Mouse (Mus musculus): ENCODE results near the gene Thap3.
"Not testable (repeated sequence)": the region's sequence is repeated elsewhere in the genome, so short reads cannot be mapped to it uniquely, and the experiment has no call there.

The Thap3 gene

DNA sequence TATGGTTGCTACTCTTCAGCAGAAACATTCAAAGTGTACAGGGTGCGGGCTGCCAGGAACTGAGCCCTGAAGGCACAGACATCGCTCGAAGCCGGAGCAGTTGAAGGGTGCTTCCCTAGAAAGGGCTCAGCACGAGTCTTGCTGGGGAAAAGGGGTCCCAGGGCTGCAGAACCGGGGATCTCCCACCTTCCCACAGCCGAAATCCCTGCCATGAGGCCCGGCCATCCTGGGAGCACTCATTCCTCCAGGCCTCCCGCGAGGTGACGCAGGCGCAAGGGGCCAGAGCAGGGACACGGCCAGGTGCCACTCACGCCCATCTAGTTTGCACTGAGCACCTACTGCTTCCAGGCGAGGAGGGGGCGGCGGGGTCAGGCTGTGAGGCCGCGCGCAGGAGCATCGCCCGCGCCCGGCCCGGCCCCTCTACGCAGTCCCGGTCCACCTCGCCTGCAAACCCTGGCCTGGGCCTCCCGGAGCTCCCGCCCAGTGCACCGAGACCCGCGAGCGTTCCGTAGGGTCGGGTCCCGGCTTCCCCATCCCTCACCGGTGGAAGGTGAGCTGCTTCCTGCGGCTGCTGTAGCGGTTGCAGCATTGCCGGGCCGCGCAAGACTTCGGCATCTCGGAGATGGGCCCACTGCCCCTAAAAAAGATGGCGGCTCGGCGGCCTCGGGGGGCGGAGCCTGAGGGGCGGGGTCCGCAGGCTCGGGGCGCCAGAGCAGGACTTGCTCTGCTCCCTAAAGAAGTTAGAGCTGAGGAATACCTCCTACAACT lies at the start of gene Thap3:
TSS of gene Thap3 (minus strand) at position 656 of the 768 bp plus-strand sequence.
- DNase-seq (ENCODE audit: extremely low read depth, low read depth, low spot score): no peak

DNA sequence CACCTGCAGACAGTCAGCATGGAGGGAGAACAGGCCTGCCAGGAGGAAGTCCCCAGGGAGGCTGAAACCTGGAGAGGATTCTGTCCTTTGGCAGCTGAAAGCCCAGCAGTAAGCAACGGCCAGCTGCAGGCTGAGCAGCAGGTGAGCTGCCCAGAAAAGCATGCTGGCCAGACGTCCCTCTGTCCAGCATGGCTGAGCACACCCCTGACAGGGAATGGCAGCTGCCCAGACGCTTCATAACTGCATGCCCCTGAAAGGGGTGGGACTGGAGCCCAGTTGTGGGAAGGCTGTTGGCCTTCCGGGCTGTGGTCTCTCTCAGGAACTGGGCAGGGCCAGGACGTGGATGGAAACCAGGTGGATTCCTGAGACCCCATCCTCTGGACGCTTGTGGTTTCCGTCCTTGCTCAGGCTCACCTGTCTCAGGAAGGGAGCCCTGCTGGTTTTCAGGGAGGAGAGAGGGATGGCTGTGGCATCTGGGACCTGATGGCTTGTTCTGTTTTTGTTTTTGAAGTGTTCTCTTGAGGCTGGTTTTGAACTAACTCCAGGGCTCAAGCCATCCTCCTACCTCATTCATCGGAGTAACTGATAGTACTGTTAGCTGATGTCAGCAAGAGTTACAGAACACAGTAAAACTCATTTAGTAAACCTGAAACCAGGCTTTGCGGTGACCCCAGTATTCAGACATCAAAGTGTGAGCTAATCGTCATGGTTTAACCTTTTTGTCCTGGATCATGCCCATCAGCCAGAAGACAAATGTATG lies 49.6 kb upstream of the Thap3 start, which contains the start of gene Tas1r1:
TSS of gene Tas1r1 (minus strand) at position 344 of the 760 bp plus-strand sequence.
- DNase-seq (ENCODE audit: extremely low read depth, low read depth, low spot score): no peak

DNA sequence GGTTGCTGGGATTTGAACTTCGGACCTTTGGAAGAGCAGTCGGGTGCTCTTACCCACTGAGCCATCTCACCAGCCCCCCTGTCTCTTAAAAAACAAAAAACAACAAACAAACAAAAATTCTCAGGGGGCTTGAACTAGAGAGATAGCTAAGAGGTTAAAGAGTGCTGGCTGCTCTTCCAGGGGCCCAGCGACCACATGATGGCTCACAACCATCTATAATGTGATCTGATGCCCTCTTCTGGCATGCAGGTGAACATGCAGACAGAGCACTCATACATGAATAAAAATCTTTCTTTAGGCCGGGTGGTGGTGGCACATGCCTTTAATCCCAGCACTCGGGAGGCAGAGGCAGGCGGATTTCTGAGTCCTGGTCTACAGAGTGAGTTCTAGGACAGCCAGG lies 47.7 kb upstream of the Thap3 start:
- not testable (repeated sequence) for DNase-seq (ENCODE audit: extremely low read depth, low read depth, low spot score)

DNA sequence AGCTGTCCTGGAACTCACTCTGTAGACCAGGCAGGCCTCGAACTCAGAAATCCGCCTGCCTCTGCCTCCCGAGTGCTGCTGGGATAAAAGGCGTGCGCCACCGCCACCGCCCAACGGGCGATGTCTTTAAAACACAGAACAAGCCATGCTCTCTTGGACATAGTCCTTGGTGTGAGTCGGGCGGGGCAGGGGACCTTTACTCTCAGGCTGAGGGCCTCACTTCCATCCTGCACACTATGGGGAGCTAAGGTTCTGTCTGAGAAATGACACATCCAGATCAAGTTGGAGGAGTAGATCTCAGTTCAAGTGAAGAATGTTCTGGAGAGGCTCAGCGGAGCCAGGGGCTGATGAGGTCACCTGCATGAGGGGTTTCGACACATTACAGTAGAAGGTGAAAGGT lies 44.1 kb upstream of the Thap3 start:
- no peak for DNase-seq (ENCODE audit: extremely low read depth, low read depth, low spot score)

DNA sequence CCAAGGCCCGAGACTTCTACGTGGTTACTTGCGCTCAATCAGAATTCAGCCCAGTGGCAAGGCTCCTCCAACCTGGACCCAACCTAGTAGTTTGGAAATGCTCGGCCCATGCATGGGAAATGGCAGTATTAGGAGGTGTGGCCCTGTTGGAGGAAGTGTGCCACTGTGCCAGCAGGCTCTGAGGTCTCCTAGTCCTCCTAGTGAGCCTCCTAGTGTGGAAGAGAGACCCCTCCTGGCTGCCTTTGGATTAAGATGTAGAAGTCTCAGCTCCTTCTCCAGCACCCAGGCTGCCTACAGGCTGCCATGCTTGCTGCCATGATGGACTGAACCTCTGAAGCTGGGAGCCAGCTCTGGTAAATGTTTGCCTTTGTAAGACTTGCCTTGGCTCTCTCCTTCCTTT lies 41.2 kb upstream of the Thap3 start:
- DNase-seq (ENCODE audit: extremely low read depth, low read depth, low spot score): no peak

DNA sequence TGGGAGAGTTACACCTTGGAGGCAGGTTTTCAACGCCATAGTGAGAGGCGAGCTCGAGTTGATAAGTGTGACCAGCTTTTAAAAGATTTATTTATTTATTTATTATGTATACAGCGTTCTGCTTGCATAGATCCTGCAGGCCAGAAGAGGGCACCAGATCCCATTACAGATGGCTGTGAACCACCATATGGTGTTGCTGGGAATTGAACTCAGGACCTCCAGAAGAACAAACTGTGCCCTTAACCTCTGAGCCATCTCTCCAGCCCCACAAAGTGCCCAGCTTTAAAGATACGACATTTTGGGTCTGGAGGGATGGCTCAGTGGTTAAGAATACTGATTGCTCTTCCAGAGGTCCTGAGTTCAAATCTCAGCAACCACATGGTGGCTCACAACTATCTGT lies 40.3 kb upstream of the Thap3 start:
- no peak for DNase-seq (ENCODE audit: extremely low read depth, low read depth, low spot score)

DNA sequence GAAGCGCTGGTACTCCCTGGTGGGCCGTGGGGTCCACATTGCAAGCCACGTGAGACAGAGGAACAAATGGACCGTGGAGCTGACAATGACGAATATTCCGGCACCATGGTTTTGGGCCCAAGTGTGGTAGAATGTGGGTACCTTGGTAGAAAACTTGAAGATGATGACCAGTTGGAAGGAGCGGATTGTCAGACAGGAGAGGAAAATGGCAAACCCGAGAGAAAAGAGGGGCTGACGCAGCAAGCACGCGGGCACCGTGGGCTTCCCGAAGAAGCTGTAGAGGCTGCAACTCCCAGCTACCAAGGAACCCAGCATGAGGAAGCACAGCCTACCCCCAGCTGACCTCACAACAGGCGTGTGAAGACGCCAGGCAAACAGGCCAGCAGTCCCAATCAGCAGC lies 39.7 kb upstream of the Thap3 start:
- no peak for DNase-seq (ENCODE audit: extremely low read depth, low read depth, low spot score)

DNA sequence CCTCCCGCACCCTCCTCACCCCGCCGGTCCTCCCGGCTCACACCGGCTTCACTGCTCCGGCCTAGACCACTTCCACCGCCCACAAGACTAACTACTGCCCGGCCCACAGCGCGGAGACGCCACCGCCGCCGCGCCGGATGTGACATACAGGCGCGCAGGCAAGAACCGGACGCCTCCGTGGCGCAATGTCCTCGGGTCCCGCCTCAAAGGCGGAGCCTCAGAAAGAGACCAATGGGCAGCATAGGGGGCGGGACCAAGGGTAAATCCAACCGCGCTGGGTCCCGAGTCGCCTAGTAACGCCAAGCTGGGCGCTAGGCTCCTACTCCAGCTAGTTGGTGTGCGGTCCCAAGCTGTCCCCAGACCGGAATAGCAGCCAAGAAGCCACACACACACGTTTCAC lies 38.7 kb upstream of the Thap3 start, which contains the start of gene Zbtb48:
TSS of gene Zbtb48 (minus strand) at position 148 of the 400 bp plus-strand sequence.
- peak; percentile 61 for DNase-seq (ENCODE audit: extremely low read depth, low read depth, low spot score)

DNA sequence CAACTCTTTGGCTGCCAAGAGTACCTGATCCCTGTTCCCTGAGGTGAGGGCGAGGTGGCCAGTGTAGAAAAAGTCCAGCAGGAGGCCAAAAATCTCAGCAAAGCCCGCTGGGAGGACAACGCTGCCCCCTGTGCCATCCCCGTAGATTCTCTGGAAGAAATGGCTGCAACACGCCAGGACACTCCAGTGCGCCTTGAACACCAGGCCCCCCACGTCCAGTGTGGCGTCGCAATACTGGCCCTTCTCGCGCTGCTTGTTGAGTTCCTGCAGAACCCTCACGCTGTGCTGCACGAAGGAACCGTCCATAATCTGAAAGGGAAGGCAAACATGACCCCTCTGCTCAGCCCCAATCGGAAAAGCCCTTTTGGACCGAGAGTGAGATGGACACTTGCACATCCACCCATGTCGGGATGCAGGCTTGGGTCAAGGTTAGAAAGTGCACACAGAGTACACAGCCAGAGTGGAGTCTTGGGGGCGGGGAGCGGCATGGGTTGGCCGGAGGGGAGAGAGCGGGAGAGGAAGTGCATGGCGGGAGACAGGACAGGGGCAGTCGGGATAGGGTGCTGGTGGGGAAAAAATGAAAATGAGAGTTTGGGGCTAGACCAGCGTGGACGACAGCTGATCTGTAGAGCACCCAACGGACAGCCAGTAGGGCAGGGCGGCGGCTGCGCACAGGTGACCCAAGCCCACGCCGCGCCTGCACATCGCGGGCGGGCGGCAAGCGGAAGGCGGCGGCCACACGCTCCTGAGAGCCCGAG lies 38.1 kb upstream of the Thap3 start:
- no peak for DNase-seq (ENCODE audit: extremely low read depth, low read depth, low spot score)

DNA sequence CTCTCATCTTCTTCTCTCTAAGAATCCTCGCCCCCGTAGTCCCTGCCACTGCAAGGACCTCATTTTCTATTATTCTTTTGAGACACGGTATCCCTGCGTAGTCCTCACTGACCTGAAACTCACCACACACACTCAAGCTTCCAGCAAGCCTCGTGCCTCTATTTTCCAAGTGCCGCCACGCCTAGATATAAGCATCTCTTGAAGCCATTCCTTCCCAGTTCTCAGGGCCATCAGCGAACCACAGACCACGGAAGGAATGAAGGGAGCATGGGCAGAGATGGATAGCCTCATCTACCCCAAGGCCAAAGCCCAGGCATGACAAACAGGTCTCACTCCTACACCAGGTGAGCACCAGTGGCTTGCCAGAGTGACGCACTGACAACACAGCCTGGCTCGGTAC lies 35.7 kb upstream of the Thap3 start:
- no peak for DNase-seq (ENCODE audit: extremely low read depth, low read depth, low spot score)

DNA sequence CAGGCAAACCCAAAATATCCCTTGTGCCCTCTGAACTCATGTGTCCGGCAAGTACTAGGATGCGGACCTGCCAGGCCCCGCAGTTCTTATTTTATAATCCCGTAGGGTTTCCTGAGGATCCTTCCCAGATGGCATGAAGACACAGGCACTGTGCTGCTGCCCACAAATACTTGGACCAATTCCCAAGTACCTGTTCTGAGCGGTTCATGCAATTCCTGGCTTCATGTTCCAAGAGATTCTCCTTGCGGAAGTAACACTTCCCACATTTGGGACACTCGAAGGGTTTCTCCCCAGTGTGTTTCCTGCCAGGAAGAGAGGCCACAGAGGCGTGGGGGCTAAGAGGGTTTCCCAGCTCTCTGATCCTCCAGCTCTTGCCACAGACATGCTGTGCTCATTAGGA lies 33.7 kb upstream of the Thap3 start:
- DNase-seq (ENCODE audit: extremely low read depth, low read depth, low spot score): no peak

DNA sequence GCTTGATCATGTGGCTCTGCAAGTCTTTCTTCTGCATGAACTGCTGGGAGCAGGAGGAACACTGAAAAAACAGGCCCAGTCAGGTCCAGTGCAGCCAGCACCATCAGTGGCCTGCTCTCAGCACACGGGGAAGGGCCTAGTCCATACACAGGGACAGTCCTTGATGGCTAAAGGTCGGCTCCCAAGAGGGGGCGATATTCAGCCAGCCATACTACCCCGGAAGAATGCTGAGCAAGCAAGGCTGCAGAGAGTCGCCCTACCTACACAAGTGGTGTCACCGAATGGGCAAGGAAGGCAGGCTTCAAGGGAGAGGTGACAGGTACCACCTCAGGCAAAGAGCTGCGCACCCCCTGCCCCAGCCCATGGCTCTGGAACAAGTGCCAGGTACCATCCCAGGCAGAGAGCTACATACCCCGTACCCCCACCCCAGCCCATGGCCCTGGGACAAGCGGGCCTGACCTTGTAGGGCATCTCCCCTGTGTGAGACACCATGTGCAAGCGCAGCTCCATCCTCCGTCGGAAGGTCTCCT lies 32.8 kb upstream of the Thap3 start:
- DNase-seq (ENCODE audit: extremely low read depth, low read depth, low spot score): no peak

DNA sequence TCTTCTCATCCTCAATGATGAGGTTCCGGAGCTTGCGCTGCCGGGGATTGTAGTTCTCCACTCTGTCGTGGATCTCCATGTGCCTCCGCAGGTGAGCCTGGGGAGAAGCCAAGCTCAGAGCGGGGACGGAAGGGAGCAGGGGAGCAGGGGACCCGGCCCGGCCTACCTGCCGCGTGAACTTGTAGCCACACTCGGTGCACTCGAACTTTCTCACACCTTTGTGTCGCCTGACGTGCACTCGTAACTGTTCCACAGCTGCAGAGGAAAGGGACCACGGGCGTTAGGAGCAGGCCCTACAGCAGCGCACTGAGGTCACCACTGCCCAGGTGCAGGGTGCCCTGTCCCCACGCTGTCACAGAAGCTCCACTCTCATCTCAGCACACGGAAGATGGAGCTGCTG lies 31.2 kb upstream of the Thap3 start:
- DNase-seq (ENCODE audit: extremely low read depth, low read depth, low spot score): no peak

DNA sequence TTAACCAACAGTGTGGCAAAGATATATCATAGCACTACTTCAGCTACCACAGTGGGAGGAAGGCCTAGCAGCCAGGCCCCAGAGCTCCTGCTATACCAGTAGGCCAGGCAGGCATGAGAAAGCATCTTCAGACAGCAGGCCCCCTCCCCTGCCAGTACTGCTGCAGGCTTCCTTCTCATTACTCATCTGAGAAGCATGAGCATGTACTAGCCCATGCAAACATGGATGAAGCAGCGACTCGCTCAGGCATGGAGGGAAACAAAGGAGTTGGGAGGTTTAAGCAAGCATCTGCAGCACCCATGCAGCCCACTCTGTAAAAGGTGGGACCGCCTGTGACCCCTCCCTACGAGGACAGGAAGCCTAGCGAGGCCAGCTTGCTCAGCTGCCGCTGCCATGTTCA lies 30.3 kb upstream of the Thap3 start:
- DNase-seq (ENCODE audit: extremely low read depth, low read depth, low spot score): no peak

DNA sequence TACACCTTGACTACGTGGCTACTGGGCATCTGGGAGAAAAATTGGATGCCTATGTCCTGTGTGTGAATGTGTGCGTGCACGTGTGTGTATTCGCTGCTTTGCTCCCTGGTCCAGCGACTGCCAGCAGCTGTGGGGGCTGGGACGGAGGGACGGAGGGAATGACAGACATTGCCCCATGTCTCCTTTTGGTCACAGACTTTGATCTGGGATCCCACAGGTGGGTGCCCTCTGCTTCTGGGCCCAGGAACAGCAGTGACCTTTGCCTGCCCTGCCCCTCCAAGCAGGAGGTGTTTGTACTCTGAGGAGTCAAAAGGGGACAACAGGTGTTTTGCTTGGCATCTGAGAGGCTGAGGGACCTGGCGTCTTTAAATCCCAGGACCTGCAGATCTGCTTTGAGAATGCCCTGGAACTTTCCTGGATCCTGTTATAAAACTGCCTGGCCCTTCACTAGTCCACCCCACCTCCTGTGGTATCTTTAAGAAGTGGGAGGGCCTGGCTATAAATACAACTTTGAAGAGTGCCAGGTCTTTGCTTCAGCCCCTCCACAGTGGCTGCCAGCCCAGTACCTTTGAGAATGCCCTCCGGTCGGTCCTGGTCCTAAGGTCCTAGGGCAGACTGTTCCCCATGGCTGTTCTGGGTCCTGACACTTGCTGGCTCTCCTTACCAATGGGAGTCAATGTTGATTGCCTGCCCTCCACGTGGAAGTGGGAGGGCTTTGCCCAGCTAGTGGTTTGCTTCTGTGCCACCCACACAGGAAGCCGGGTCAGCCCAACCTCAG lies 24.4 kb upstream of the Thap3 start:
- DNase-seq (ENCODE audit: extremely low read depth, low read depth, low spot score): no peak

DNA sequence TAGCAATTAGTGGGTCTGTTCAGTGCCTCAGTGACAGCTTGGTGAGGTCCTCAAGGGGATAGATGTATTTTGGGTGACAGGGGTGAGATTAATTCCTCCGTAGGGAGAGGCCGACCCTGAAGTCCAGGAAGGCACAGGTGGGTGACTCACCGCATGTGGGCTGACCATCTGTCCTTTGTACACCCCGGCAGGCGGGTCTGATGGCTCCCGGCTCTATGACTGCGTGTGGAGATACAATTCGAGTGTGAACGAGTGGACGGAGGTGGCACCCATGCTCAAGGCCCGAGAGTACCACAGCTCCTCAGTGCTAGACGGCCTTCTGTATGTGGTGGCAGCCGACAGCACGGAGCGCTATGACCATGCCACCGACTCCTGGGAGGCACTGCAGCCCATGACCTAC lies 23.3 kb upstream of the Thap3 start:
- DNase-seq (ENCODE audit: extremely low read depth, low read depth, low spot score): no peak

DNA sequence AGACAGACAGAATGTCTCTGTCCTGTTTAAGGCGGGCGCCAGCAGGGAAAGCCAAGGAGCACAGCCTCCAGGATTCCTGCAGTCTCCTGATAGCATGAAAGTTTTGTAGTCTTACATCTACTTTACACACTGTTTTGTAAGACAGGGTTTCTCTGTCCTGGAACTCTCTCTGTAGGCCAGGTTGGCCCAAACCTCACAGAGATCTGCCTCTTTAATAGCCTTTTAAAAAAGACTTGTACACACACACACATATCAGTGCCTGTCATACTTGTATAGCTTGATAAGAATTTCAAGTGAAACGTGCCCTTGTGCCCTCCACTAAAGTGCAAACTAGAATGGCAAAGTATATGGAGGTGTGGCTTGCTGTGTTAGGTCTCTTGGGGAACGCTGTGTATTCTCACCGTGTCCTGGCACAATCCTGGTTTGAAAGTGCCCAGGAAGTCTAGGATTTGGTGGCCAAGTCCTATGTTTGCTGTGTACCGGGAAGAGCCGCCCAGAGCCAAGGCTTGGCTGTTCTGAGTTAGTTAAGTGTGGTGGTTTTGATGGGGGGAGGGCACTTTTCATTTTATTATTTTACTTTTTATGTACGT lies 22.5 kb upstream of the Thap3 start:
- no peak for DNase-seq (ENCODE audit: extremely low read depth, low read depth, low spot score)

DNA sequence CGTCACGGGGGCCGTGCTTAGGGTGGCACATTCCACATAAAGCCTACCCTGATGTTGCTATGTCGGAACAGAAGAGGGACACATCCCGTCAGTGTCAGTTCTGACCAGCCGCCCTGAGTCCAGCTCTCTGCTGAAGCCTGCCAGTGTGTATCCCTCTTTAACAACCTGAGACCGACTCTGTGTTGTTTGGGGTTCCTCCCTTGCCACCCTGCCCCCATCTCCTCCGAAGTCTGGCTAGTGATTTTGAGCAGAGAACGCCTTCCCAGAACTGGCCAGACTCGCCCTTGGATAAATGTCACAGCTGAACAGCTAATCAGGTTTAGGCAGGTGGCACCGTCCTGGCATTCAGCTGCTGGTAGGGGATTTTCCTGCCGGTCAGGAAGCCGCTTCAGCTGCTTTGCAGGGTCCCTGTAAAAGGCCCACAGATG lies 21.9 kb upstream of the Thap3 start:
- no peak for DNase-seq (ENCODE audit: extremely low read depth, low read depth, low spot score)

DNA sequence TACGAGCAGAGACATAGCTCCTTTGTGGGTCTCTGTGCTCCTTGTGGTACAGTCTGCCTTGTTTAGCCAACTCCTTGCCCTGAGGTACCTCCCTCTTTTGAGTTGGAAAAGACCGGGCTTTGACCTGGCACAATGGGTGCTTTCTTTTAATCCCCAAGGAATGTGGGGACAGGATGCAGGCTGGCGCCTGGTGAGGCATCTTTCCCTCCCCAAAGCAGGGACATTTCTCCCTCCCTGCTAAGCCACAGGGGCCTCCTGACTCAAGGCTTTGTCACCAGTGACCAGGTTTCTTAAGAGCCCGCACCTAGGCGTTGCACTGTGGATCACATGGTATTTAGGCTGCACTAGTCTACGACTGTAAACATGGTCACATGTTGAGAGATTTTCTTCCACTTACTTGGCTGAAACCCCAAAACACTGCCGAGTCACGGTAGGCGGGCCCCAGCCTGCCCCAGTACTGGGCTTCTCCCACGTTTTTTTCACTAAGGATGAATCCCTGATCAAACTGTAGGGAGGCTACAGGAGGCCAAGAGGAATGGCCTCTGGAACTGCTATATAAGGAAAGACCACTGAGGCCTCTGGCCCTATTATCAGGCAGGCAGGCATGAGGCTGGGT lies 21.4 kb upstream of the Thap3 start:
- DNase-seq (ENCODE audit: extremely low read depth, low read depth, low spot score): no peak
